In the genomic region with DNA sequence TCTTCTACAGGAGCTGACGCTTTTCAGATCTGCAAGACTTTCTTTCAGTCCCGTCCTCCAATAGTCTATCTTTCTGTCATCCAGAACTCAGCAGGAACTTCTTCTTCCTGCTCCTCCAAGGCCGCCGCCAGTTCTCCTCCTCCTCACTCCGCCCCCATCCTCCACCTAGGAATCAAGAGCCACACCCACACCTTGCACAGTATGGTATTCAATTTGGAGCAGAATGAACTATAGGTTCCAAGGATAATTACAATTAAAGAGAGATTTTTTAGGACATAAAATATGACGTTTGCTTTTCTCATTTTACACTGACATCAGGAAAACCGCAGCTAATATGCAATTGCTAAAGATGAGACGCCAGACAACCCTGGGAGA, we compare ENCODE assay signal across 8 mouse cellular contexts. TPM values are rescaled to one million over a fixed set of nuclear protein-coding genes. Genes with fewer than 3 reads are reported as not detected.
DNase-seq lines count a peak whose midpoint lies in the region; ATAC-seq lines count a peak whose summit lies in the region.

No protein-coding gene starts in this region.

- peaks cover 9% of the 10 kb centered on the region; the same call in 1 of the 2 replicates for H3K9me3 ChIP-seq in kidney, embryonic 15.5 days (replicated peaks)
- peaks cover 4% of the 10 kb centered on the region for H3K9me3 ChIP-seq in hindbrain, embryonic 16.5 days (ENCODE audit: control insufficient read depth, low read length)
- H3K9me3 ChIP-seq in midbrain, embryonic 14.5 days (ENCODE audit: control insufficient read depth, low read length) = peaks cover 12% of the 10 kb centered on the region; the same call in 1 of the 2 replicates

- H3K9ac ChIP-seq in kidney, embryonic 15.5 days = no peak overlapping the region; the same call in 1 of the 2 replicates
- peak overlapping the region; percentile 66 for H3K9ac ChIP-seq in hindbrain, embryonic 16.5 days (ENCODE audit: low read depth, low read length)
- 0 out of 2 replicates have a peak overlapping the region, but pooled peaks have one; percentile 57 for H3K9ac ChIP-seq in midbrain, embryonic 14.5 days (replicated peaks; ENCODE audit: low read length)

- ATAC-seq in kidney, embryonic 15.5 days (replicated peaks; ENCODE audit: low FRiP score) = peak; percentile 94
- ATAC-seq in common myeloid progenitor, adult 5-6 weeks (replicated peaks; ENCODE audit: low read depth, poor library complexity, severe bottlenecking) = peak; percentile 90
- ATAC-seq in hindbrain, embryonic 16.5 days = peak; percentile 95
- peak; percentile 88 for ATAC-seq in midbrain, embryonic 14.5 days (ENCODE audit: low FRiP score, low TSS enrichment)

- DNase-seq in kidney, postnatal 14 days = no peak
- DNase-seq in midbrain, embryonic 14.5 days = no peak
- DNase-seq in right cerebral cortex, adult 2 months (ENCODE audit: low spot score in 2 of 2) = no peak
- no peak for DNase-seq in B cell, adult 2 months
- DNase-seq in frontal cortex, adult 2 months (ENCODE audit: extremely low spot score in 1 of 2, low spot score in 1 of 2) = no peak

- no peaks in the 10 kb centered on the region for H3K36me3 ChIP-seq in kidney, embryonic 15.5 days
- H3K36me3 ChIP-seq in hindbrain, embryonic 16.5 days (ENCODE audit: control insufficient read depth, insufficient read depth, low read length) = no peaks in the 10 kb centered on the region
- H3K36me3 ChIP-seq in midbrain, embryonic 14.5 days (ENCODE audit: control insufficient read depth, insufficient read depth, low read length) = no peaks in the 10 kb centered on the region

- H3K4me2 ChIP-seq in kidney, embryonic 15.5 days = peak overlapping the region; percentile 57
- peak overlapping the region; percentile 60 for H3K4me2 ChIP-seq in hindbrain, embryonic 16.5 days (ENCODE audit: low read length)
- peak overlapping the region; percentile 48 for H3K4me2 ChIP-seq in midbrain, embryonic 14.5 days (ENCODE audit: low read length)

- H3K27me3 ChIP-seq in kidney, embryonic 15.5 days = no peaks in the 10 kb centered on the region
- H3K27me3 ChIP-seq in hindbrain, embryonic 16.5 days (replicated peaks; ENCODE audit: control insufficient read depth, insufficient read depth, low read length) = no peaks in the 10 kb centered on the region
- no peaks in the 10 kb centered on the region for H3K27me3 ChIP-seq in midbrain, embryonic 14.5 days (ENCODE audit: control insufficient read depth, insufficient read depth, low read length)

- H3K27ac ChIP-seq in kidney, embryonic 15.5 days = no peak overlapping the region
- peak overlapping the region; percentile 59; the same call in 1 of the 2 replicates for H3K27ac ChIP-seq in hindbrain, embryonic 16.5 days (ENCODE audit: low read depth, low read length)
- peak overlapping the region; percentile 28; the same call in 1 of the 2 replicates for H3K27ac ChIP-seq in midbrain, embryonic 14.5 days (replicated peaks; ENCODE audit: low read depth, low read length)

- H3K4me3 ChIP-seq in kidney, embryonic 15.5 days (replicated peaks) = peak overlapping the region; percentile 56
- peak overlapping the region; percentile 52 for H3K4me3 ChIP-seq in hindbrain, embryonic 16.5 days (ENCODE audit: low read length)
- peak overlapping the region; percentile 50 for H3K4me3 ChIP-seq in midbrain, embryonic 14.5 days (replicated peaks; ENCODE audit: low read depth, low read length)

- 25% methylated on average over 8 of the region's 8 CpGs for WGBS in kidney, embryonic 15.5 days
- 18% methylated on average over 8 of the region's 8 CpGs for WGBS in hindbrain, embryonic 16.5 days
- WGBS in midbrain, embryonic 14.5 days = 21% methylated on average over 8 of the region's 8 CpGs

- H3K4me1 ChIP-seq in kidney, embryonic 15.5 days = no peaks in the 10 kb centered on the region
- no peaks in the 10 kb centered on the region for H3K4me1 ChIP-seq in hindbrain, embryonic 16.5 days (ENCODE audit: control insufficient read depth, insufficient read depth, low read depth, low read length)
- H3K4me1 ChIP-seq in midbrain, embryonic 14.5 days (ENCODE audit: control insufficient read depth, insufficient read depth, low read length) = no peaks in the 10 kb centered on the region

RNA-seq across cellular contexts. Expression of a gene that starts 29.4 kb away (rescaled TPM):
- 12.4 and 13.9 TPM in 2 replicates for polyA plus RNA-seq in kidney, embryonic 15.5 days (2015; fragmentation: Nextera tagmentation; extraction: Ambion mirVana)
- total RNA-seq in common myeloid progenitor, adult 5-6 weeks (2017) = 8.9 and 18.6 TPM in 2 replicates
- 7.2 and 10.0 TPM in 2 replicates for polyA plus RNA-seq in hindbrain, embryonic 16.5 days (2015; fragmentation: Nextera tagmentation; extraction: Ambion mirVana)
- 12.0 and 12.2 TPM in 2 replicates for polyA plus RNA-seq in midbrain, embryonic 14.5 days (2014; fragmentation: Nextera tagmentation; extraction: Ambion mirVana)
- 3.2 and 3.7 TPM in 2 replicates for polyA plus RNA-seq in frontal cortex, adult 2 months (2012; rRNA removed)
